Mouse (Mus musculus) gastrocnemius, adult 18-20 months (tissue): ENCODE measurements at regions not wholly inside any gene's neighbourhood (a gene's known extent, or its start where the extent isn't known, plus 50 kb on each side); places are given as distances from the start of the nearest gene placed in this dataset.

Experiments used
- DNase-seq: peaks from one replicate; pipeline ENCODE4 v3.0.0; 2021; ENCODE audit warnings: low spot score

GRCm38 (mm10) chr12:110078081-110078505 lies 200.8 kb upstream of the Dio3 start:
- peak; percentile 56 for DNase-seq

GRCm38 (mm10) chr12:110081831-110082615 lies 196.8 kb upstream of the Dio3 start:
- no peak for DNase-seq

GRCm38 (mm10) chr12:110082921-110083320 lies 195.9 kb upstream of the Dio3 start:
- peak; percentile 17 for DNase-seq

- DNase-seq, result no peak
Observed at GRCm38 (mm10) chr12:110083471-110083870, 195.4 kb upstream of the Dio3 start.

GRCm38 (mm10) chr12:110086921-110087320 lies 191.9 kb upstream of the Dio3 start:
- DNase-seq, result no peak

- DNase-seq, result peak; percentile 56
Observed at GRCm38 (mm10) chr12:110087812-110088211, 191.1 kb upstream of the Dio3 start.

GRCm38 (mm10) chr12:110102186-110102585 lies 176.7 kb upstream of the Dio3 start:
- no peak for DNase-seq

GRCm38 (mm10) chr12:110112051-110112722 lies 166.7 kb upstream of the Dio3 start:
- peak; percentile 13 for DNase-seq

- DNase-seq, result peak; percentile 2
Observed at GRCm38 (mm10) chr12:110112723-110113105, 166.2 kb upstream of the Dio3 start.

- DNase-seq, result no peak
Observed at GRCm38 (mm10) chr12:110120141-110120540, 158.7 kb upstream of the Dio3 start.

GRCm38 (mm10) chr12:110122976-110123375 lies 155.9 kb upstream of the Dio3 start:
- peak; percentile 32 for DNase-seq

GRCm38 (mm10) chr12:110126525-110126924 lies 152.3 kb upstream of the Dio3 start:
- DNase-seq, result no peak

- DNase-seq, result no peak
Observed at GRCm38 (mm10) chr12:110145379-110145778, 133.5 kb upstream of the Dio3 start.

GRCm38 (mm10) chr12:110154225-110154962 lies 124.5 kb upstream of the Dio3 start:
- no peak for DNase-seq

- no peak for DNase-seq
Observed at GRCm38 (mm10) chr12:110154963-110155325, 123.9 kb upstream of the Dio3 start.

GRCm38 (mm10) chr12:110156441-110156840 lies 122.4 kb upstream of the Dio3 start:
- DNase-seq, result peak; percentile 8

GRCm38 (mm10) chr12:110157998-110158747 lies 120.7 kb upstream of the Dio3 start:
- DNase-seq, result no peak

GRCm38 (mm10) chr12:110161306-110161705 lies 117.6 kb upstream of the Dio3 start:
- DNase-seq, result no peak

- no peak for DNase-seq
Observed at GRCm38 (mm10) chr12:110165462-110165861, 113.4 kb upstream of the Dio3 start.

- no peak for DNase-seq
Observed at GRCm38 (mm10) chr12:110168407-110168806, 110.5 kb upstream of the Dio3 start.

- no peak for DNase-seq
Observed at GRCm38 (mm10) chr12:110169261-110169660, 109.6 kb upstream of the Dio3 start.

- no peak for DNase-seq
Observed at GRCm38 (mm10) chr12:110170496-110170895, 108.4 kb upstream of the Dio3 start.
